Mouse (Mus musculus): Measurements from ENCODE around the gene Dnm2.

Gene Dnm2

GRCm38 (mm10) chr9:21428178-21428577 lies 3.5 kb downstream of the Dnm2 start:
- no peak for DNase-seq (ENCODE audit: low read depth, low spot score)

GRCm38 (mm10) chr9:21430724-21431123 lies 6.0 kb downstream of the Dnm2 start:
- no peak for DNase-seq (ENCODE audit: low read depth, low spot score)

GRCm38 (mm10) chr9:21432066-21432465 lies 7.4 kb downstream of the Dnm2 start:
- no peak for DNase-seq (ENCODE audit: low read depth, low spot score)

GRCm38 (mm10) chr9:21433766-21434165 lies 9.1 kb downstream of the Dnm2 start:
- DNase-seq (ENCODE audit: low read depth, low spot score) = no peak

- DNase-seq (ENCODE audit: low read depth, low spot score) = no peak
Observed at GRCm38 (mm10) chr9:21434410-21434809, 9.7 kb downstream of the Dnm2 start.

- DNase-seq (ENCODE audit: low read depth, low spot score) = no peak
Observed at GRCm38 (mm10) chr9:21435777-21436635, 11.3 kb downstream of the Dnm2 start.

GRCm38 (mm10) chr9:21437577-21437976 lies 12.9 kb downstream of the Dnm2 start:
- DNase-seq (ENCODE audit: low read depth, low spot score) = no peak

- peak; percentile 53 for DNase-seq (ENCODE audit: low read depth, low spot score)
Observed at GRCm38 (mm10) chr9:21438219-21438618, 13.5 kb downstream of the Dnm2 start.

GRCm38 (mm10) chr9:21439456-21439855 lies 14.7 kb downstream of the Dnm2 start:
- no peak for DNase-seq (ENCODE audit: low read depth, low spot score)

- DNase-seq (ENCODE audit: low read depth, low spot score) = no peak
Observed at GRCm38 (mm10) chr9:21439914-21440313, 15.2 kb downstream of the Dnm2 start.

GRCm38 (mm10) chr9:21440387-21440786 lies 15.7 kb downstream of the Dnm2 start:
- no peak for DNase-seq (ENCODE audit: low read depth, low spot score)

GRCm38 (mm10) chr9:21443853-21444252 lies 19.1 kb downstream of the Dnm2 start:
- no peak for DNase-seq (ENCODE audit: low read depth, low spot score)

- DNase-seq (ENCODE audit: low read depth, low spot score) = no peak
Observed at GRCm38 (mm10) chr9:21444574-21444973, 19.9 kb downstream of the Dnm2 start.

GRCm38 (mm10) chr9:21445081-21445744 lies 20.5 kb downstream of the Dnm2 start:
- no peak for DNase-seq (ENCODE audit: low read depth, low spot score)

GRCm38 (mm10) chr9:21447778-21448177 lies 23.1 kb downstream of the Dnm2 start:
- no peak for DNase-seq (ENCODE audit: low read depth, low spot score)

- DNase-seq (ENCODE audit: low read depth, low spot score) = no peak
Observed at GRCm38 (mm10) chr9:21449710-21450109, 25.0 kb downstream of the Dnm2 start.

- no peak for DNase-seq (ENCODE audit: low read depth, low spot score)
Observed at GRCm38 (mm10) chr9:21450270-21450669, 25.6 kb downstream of the Dnm2 start.

GRCm38 (mm10) chr9:21451391-21451790 lies 26.7 kb downstream of the Dnm2 start:
- DNase-seq (ENCODE audit: low read depth, low spot score) = no peak

- DNase-seq (ENCODE audit: low read depth, low spot score) = peak; percentile 68
Observed at GRCm38 (mm10) chr9:21451870-21452269, 27.2 kb downstream of the Dnm2 start.

GRCm38 (mm10) chr9:21453003-21453402 lies 28.3 kb downstream of the Dnm2 start:
- DNase-seq (ENCODE audit: low read depth, low spot score) = no peak

GRCm38 (mm10) chr9:21453459-21453858 lies 28.8 kb downstream of the Dnm2 start:
- no peak for DNase-seq (ENCODE audit: low read depth, low spot score)

- no peak for DNase-seq (ENCODE audit: low read depth, low spot score)
Observed at GRCm38 (mm10) chr9:21454556-21454955, 29.8 kb downstream of the Dnm2 start.

Measured in skeletal muscle tissue, adult 2 months (tissue).